Mouse (Mus musculus) heart, embryonic 14.5 days (tissue): ENCODE measurements around the gene Pus10. TPM values are rescaled to one million over a fixed set of nuclear protein-coding genes. Genes with fewer than 3 reads are reported as not detected.

Source experiments
- ATAC-seq: fragments of 200-750 bp; cut with Nextera tagmentation; 2 replicates; pipeline ENCODE4 v1.8.0; 2017; ENCODE audit warnings: low read depth, moderate TSS enrichment; ENCODE audit not compliant: insufficient number of reproducible peaks, insufficient read depth, low FRiP score
- H3K27ac ChIP-seq, 2 experiments: fragments of 200-500 bp in 1 of 2; fragments of 300-500 bp in 1 of 2; sonication (generic) in 1 of 2; replicated peaks in 1 of 2; 2 replicates each; pipeline ENCODE4 v1.5.1; 2012 to 2014; ENCODE audit warnings: low read depth in 2 of 2, low read length in 2 of 2, control low read depth in 1 of 2, mild to moderate bottlenecking in 1 of 2, mixed read lengths in 1 of 2; ENCODE audit not compliant: control insufficient read depth in 1 of 2, insufficient read depth in 1 of 2
- H3K27me3 ChIP-seq: fragments of 300-500 bp; sonication (generic); 2 replicates; pipeline ENCODE4 v1.6.1; 2014; ENCODE audit warnings: mild to moderate bottlenecking, low read length, control low read depth; ENCODE audit not compliant: control insufficient read depth, insufficient read depth
- H3K36me3 ChIP-seq: fragments of 300-500 bp; sonication (generic); 2 replicates; pipeline ENCODE4 v1.6.1; 2014; ENCODE audit warnings: mild to moderate bottlenecking, control low read depth, low read length, mixed read lengths; ENCODE audit not compliant: control insufficient read depth, insufficient read depth
- H3K4me1 ChIP-seq, 2 experiments: fragments of 200-500 bp in 1 of 2; fragments of 300-500 bp in 1 of 2; sonication (generic) in 1 of 2; 2 replicates each; pipeline ENCODE4 v1.6.1; 2012 to 2014; ENCODE audit warnings: low read length in 2 of 2, control low read depth in 1 of 2, mixed read lengths in 1 of 2; ENCODE audit not compliant: control insufficient read depth in 2 of 2, insufficient read depth in 2 of 2
- H3K4me2 ChIP-seq: fragments of 300-500 bp; sonication (generic); 2 replicates; pipeline ENCODE4 v1.6.1; 2014; ENCODE audit warnings: mild to moderate bottlenecking, low read length
- H3K4me3 ChIP-seq, 2 experiments: fragments of 200-500 bp in 1 of 2; fragments of 300-500 bp in 1 of 2; sonication (generic) in 1 of 2; 2 replicates each; pipeline ENCODE4 v1.5.1; 2012 to 2014; ENCODE audit warnings: low read length in 2 of 2, mild to moderate bottlenecking in 2 of 2, control low read depth in 1 of 2, low read depth in 1 of 2, moderate library complexity in 1 of 2; ENCODE audit not compliant: control insufficient read depth in 1 of 2, insufficient read depth in 1 of 2
- H3K9ac ChIP-seq: fragments of 300-500 bp; sonication (generic); 2 replicates; pipeline ENCODE4 v1.6.1; 2014; ENCODE audit warnings: mild to moderate bottlenecking, low read length
- H3K9me3 ChIP-seq: fragments of 300-500 bp; sonication (generic); 2 replicates; pipeline ENCODE4 v1.6.1; 2016; ENCODE audit warnings: low read length, control low read depth; ENCODE audit not compliant: control insufficient read depth
- WGBS: fragments of 180-500 bp; shearing (Covaris S2); extraction: QIAGEN DNeasy Blood & Tissue Kit; methylation state at CpG from one replicate; pipeline ENCODE4 v1.1.7; 2014; 5-methylcytosine and 5-hydroxymethylcytosine counted together
- polyA plus RNA-seq: library from polyadenylated mRNA; unstranded; fragments of >200 nt; fragmentation: Nextera tagmentation; extraction: Ambion mirVana; gene quantifications from 2 replicates; pipeline ENCODE4 v1.2.1, GENCODE M21; 2014

The Pus10 gene
- polyA plus RNA-seq, 1 experiment from 2014 or later = 11.8 TPM

DNA sequence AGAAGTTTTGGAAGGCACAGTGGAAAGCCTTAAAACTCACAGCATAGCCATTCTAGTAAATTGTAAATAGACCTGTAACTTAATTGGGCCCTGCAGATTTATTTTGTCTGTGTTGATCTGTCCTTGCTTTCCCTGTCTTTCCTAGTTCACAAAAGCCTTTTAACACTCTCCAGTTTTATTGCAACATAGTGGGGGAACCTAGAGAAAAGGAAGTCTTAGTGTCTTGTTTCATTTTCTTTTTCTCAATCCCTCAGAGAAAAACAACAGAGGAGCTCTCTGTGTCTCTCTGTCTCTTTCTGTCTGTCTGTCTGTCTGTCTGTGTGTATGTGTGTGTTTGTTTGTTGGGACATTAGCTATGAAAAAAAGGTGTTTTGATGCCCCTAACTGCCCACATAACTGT, 30.4 kb downstream of the Pus10 start:
- peaks cover 4% of the 10 kb centered on the region; the same call in 1 of the 2 replicates for H3K36me3 ChIP-seq
- H3K4me1 ChIP-seq = no peaks in the 10 kb centered on the region
- no peak overlapping the region for H3K4me2 ChIP-seq
- ATAC-seq = no peak
- H3K27ac ChIP-seq = no peak overlapping the region
- H3K4me3 ChIP-seq = no peak overlapping the region
- H3K27me3 ChIP-seq = no peaks in the 10 kb centered on the region
- no peaks in the 10 kb centered on the region for H3K9me3 ChIP-seq
- H3K9ac ChIP-seq = no peak overlapping the region

DNA sequence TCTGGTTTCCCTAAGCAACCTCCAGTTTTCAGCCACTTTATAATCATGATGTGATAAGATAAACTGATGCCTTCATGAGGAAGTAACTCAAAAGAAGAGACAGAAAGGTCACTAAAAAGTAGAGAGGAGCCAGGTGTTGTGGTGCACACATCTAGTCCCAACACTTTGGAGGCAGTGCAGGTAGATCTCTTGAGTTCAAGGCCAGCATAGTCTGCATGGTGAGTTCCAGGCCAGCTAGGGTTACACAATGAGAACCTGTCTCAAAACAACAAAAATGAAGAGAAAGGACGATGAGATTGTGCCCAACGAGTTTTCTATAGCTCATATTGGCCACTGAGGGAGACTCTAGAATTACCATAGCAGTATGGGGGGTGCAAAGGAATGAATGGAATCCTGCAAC, 33.1 kb downstream of the Pus10 start:
- Histone ChIP-seq H3K9me3 (no peaks in the 10 kb centered on the region), H3K4me2 (no peak overlapping the region), H3K4me3 (no peak overlapping the region), H3K9ac (no peak overlapping the region), H3K27me3 (no peaks in the 10 kb centered on the region), H3K27ac (no peak overlapping the region), H3K36me3 (peaks cover 9% of the 10 kb centered on the region), H3K4me1 (no peaks in the 10 kb centered on the region)
- 66% methylated on average over 2 of the region's 2 CpGs for WGBS
- ATAC-seq = no peak

GRCm38 (mm10) chr11:23699414-23700095, 34.1 kb downstream of the Pus10 start:
- Histone ChIP-seq H3K4me3 (no peak overlapping the region), H3K27me3 (no peaks in the 10 kb centered on the region), H3K4me2 (no peak overlapping the region), H3K4me1 (no peaks in the 10 kb centered on the region), H3K27ac (no peak overlapping the region), H3K9ac (no peak overlapping the region), H3K9me3 (no peaks in the 10 kb centered on the region), H3K36me3 (peaks cover 9% of the 10 kb centered on the region)
- no peak for ATAC-seq
- 80% methylated on average over 3 of the region's 3 CpGs for WGBS

DNA sequence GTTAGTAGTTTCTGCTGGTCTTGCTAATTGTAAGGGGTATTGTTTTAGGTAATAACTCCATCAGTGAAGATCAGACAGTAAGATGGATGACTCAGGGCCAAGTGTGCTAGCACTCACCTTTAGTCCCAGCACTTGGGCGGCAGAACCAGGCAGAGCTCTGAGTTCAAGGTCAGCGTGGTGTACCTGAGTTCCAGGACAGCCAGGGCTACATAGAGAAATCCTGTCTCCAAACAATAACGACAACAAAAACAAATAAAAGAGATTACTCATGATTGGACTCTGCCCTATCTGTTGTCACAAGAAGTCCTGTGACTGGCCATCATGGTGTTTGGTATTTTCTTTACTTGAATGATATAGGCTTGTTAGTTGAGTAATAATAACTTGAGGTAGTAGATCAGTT, 36.4 kb downstream of the Pus10 start:
- H3K27ac ChIP-seq = no peak overlapping the region
- no peak overlapping the region for H3K4me2 ChIP-seq
- WGBS = 91% methylated on average over 3 of the region's 3 CpGs
- ATAC-seq = no peak
- no peaks in the 10 kb centered on the region for H3K9me3 ChIP-seq
- H3K4me3 ChIP-seq = no peak overlapping the region
- H3K27me3 ChIP-seq = no peaks in the 10 kb centered on the region
- H3K4me1 ChIP-seq = no peaks in the 10 kb centered on the region
- H3K36me3 ChIP-seq = peaks cover 9% of the 10 kb centered on the region
- H3K9ac ChIP-seq = no peak overlapping the region

DNA sequence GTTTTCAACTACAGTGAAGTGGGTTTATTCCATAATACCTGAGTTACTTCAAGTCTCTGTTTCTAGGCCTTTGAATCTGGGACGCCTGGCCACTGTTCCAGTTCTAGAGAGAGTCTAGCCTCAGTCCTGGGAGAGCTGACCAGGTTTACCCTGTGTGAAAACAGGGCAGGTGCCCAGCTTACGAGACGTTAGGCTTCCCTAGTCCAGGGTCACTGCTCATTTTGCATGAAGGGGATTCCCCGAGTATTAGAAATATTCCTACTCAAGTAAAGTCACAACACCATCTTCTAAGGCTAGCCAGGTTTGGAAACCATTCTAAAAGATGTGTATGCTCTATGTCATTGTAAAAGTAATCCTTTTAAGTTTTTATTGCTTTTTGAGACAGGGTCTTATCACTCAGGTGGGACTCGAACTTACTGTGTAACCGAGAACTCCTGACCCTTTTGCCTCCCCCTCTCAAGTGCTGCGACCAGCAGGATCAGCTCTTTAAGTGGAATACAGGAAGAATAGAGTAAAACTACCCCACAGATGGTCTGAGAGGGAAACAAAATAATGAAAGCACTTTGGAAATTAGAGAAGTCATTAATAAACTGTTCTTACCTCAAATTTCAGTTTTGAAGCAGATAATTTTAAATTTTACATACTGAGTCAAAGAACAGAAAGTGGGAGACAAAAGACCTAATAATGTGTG, 39.3 kb downstream of the Pus10 start:
- 80% methylated on average over 7 of the region's 7 CpGs for WGBS
- no peak overlapping the region for H3K27ac ChIP-seq
- H3K9ac ChIP-seq = no peak overlapping the region
- no peaks in the 10 kb centered on the region for H3K27me3 ChIP-seq
- no peak for ATAC-seq
- no peaks in the 10 kb centered on the region for H3K9me3 ChIP-seq
- H3K4me1 ChIP-seq = no peaks in the 10 kb centered on the region
- H3K4me3 ChIP-seq = no peak overlapping the region
- peaks cover 31% of the 10 kb centered on the region for H3K36me3 ChIP-seq
- no peak overlapping the region for H3K4me2 ChIP-seq

GRCm38 (mm10) chr11:23712299-23712698, 46.8 kb downstream of the Pus10 start:
- no peaks in the 10 kb centered on the region for H3K9me3 ChIP-seq
- no peaks in the 10 kb centered on the region for H3K4me1 ChIP-seq
- H3K27ac ChIP-seq = no peak overlapping the region
- H3K9ac ChIP-seq = no peak overlapping the region
- H3K4me2 ChIP-seq = no peak overlapping the region
- peaks cover 86% of the 10 kb centered on the region for H3K36me3 ChIP-seq
- no peak overlapping the region for H3K4me3 ChIP-seq
- H3K27me3 ChIP-seq = no peaks in the 10 kb centered on the region
- WGBS = 92% methylated on average over 3 of the region's 3 CpGs
- no peak for ATAC-seq

- Histone ChIP-seq H3K27ac (no peak overlapping the region), H3K36me3 (peaks cover 84% of the 10 kb centered on the region), H3K9me3 (no peaks in the 10 kb centered on the region), H3K4me1 (no peaks in the 10 kb centered on the region), H3K27me3 (no peaks in the 10 kb centered on the region), H3K4me3 (no peak overlapping the region), H3K9ac (no peak overlapping the region), H3K4me2 (no peak overlapping the region)
- 91% methylated on average over 2 of the region's 2 CpGs for WGBS
- no peak for ATAC-seq
Measured at GRCm38 (mm10) chr11:23718856-23719255, 53.4 kb downstream of the Pus10 start.

DNA sequence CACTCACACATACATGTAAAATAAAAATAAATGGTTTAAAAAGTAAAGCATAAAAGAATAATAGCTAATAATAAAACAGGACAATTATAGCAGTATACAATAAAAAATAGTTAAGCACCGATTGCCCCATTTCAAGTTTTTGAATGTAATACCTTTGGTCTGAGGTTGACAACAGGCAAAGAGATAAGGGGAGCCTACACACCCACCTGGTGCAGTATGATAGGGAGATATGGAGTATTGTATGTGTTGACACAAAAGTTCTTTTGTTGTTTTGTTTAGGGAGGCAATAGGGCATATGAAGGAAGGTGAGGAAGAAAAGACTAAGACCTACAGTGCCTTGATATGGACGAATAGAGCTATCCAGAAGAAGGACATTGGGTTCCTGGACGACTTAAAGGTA, 54.4 kb downstream of the Pus10 start:
- WGBS = 77% methylated on average over 3 of the region's 3 CpGs
- Histone ChIP-seq H3K9ac (no peak overlapping the region), H3K27ac (no peak overlapping the region), H3K4me3 (no peak overlapping the region), H3K27me3 (no peaks in the 10 kb centered on the region), H3K4me1 (no peaks in the 10 kb centered on the region), H3K9me3 (no peaks in the 10 kb centered on the region), H3K4me2 (no peak overlapping the region), H3K36me3 (peaks cover 81% of the 10 kb centered on the region)
- ATAC-seq = no peak
